Mouse (Mus musculus): ENCODE data around the gene Ceacam1. TPM values are rescaled to one million over a fixed set of nuclear protein-coding genes. Genes with fewer than 3 reads are reported as not detected.

The Ceacam1 gene
- total RNA-seq, 2 experiments from 2014 or later: 3.0 to 6.1 TPM

DNA sequence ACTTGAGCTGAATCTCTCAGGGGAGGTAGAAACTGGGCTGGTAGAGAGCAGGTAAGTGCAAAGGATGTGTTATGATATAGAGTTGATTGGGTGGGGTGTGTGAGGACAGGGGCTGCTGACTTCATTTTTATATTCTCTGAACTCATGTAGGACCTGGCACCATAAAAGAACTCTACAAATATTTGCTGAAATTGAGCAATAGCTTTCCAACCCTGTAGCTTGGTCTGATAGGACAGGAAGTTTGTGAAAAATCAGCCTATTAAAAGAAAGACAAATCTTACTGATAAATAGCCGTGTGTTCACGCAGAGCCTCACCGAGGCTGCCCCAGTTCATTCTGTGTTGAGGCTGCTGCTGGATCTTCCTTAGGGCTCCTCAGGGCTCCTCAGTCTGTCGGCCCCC lies 57.5 kb downstream of the Ceacam1 start:
- no peak for DNase-seq
- intact Hi-C loops (cut with DNase I): loop anchor here (5.0 kb wide), 2 partner anchors 117 to 177 kb away; partner anchors contain the start of gene Ceacam2

DNA sequence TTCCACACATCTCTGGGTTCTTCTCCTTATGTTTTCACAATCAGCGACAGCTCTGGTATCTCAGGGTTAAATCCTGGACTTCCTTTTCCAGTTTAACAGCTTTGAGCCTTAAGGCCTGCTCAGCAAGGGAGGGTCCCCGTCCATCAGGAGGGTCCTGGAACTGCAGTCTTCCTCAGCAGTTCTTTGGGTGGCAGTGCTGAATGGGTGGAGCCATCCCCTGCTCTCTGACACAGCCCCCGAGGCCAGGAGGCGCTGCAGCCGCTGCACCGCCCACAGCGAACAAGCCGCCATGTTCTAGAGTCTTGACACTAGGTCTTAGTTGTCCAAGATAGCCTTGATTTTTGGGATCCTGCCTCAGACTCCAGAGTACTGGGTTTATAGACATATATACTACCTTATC lies 57.9 kb downstream of the Ceacam1 start:
- DNase-seq: no peak
- intact Hi-C loops (cut with DNase I): no loop called here

DNA sequence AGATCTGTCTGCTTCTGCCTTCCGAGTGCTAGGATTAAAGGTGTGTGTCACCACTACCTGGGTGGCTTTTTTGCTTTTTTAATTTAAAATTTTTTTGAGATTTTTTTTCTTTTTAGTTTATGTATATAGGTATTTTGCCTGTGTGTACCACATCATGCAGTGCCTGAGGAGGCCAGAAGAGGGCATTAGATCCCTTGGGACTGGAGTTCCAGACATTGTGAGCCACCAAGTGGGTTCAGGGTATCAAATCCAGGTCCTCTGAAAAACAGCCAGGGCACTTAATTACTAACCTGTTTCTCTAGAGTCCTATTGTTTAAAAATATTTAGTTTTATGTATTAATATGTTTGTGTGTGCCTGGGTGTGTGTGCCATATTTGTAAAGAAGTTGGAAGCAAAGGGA lies 59.8 kb downstream of the Ceacam1 start:
- intact Hi-C loops (cut with DNase I): no loop called here

DNA sequence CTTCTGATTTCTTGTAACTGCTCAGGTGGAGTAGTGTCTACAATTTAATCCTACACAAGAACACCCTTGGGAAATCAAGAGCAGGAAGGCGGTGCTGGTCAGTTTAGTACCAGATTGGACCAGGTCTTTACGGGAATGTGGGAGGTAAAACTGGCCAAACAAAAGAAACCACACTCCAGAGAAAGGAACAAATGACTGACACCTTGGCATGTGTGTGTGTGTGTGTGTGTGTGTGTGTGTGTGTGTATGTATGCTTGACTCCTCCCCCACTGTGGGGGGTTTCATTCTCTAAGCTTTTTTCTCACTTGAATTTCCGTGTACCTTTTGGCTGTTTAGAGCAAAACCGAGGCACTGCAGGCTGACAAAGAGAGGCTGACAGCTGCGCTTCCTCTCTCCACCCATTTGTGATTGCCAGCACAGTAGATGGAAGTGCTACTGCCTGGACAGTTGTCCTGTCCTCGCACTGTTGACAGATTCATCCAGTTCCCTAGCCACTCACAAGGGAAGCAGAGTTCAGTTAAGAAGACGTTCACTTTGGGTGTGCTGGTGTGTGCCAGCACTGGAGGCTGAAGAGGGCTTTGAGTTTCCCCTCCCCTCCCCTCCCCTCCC lies 64.5 kb downstream of the Ceacam1 start, which contains the start of gene Cxcl17:
Gene Cxcl17 (minus strand): TSS at position 54 of the 609 bp plus-strand sequence.
- intact Hi-C loops (cut with DNase I): no loop called here
- DNase-seq: no peak

More for the DNA sequence above, 59.8 kb downstream of the Ceacam1 start:
- no peak for DNase-seq

DNA sequence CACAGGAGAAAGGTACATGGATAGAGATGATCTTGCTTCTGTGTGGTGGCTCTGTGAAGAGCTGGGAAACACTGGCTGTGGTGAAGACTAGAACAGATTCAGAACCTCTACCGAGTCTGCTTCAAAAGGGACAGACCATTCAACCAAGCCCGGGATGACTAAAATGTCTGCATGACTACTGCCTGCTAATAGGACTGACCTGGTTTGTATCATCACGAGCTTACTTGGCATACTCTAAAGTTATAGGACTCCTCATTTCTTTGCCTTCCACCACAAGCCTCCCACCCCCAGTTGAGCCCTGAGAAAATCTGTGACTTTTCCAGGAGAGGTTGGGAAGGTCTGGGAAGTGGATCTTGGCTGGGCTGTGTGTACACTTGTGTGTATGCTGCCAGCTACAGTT lies 65.5 kb downstream of the Ceacam1 start:
- intact Hi-C loops (cut with DNase I): no loop called here
- DNase-seq: no peak

Other genes with a start within 250 kb of the Ceacam1 start
- gene Gsk3a, start 239.8 kb downstream of the Ceacam1 start, total RNA-seq (2021): 10 to 100 TPM; 64.0 to 69.6 TPM
- 1 to 10 TPM; 5.0 to 6.1 TPM for gene Erf, start 226.8 kb downstream of the Ceacam1 start, total RNA-seq (2021)
- gene Cic, start 209.9 kb downstream of the Ceacam1 start, total RNA-seq (2021): 10 to 100 TPM; 31.4 to 37.6 TPM
- 1 to 10 TPM in 1 of 2 experiments, under 1 TPM in 1; 0.86 to 1.3 TPM for gene Pafah1b3, start 179.6 kb downstream of the Ceacam1 start, total RNA-seq (2021)
- not detected for gene Prr19, start 176.2 kb downstream of the Ceacam1 start, total RNA-seq (2021)
- gene Tmem145, start 171.5 kb downstream of the Ceacam1 start, total RNA-seq (2021): not detected
- gene Megf8, start 160.4 kb downstream of the Ceacam1 start, total RNA-seq (2021): 10 to 100 TPM; 16.3 to 16.6 TPM
- not detected for gene Cnfn, start 107.9 kb downstream of the Ceacam1 start, total RNA-seq (2021)
- 10 to 100 TPM; 18.6 to 20.6 TPM for gene Lipe, start 78.9 kb downstream of the Ceacam1 start, total RNA-seq (2021)
- not detected for gene Cxcl17, start 64.7 kb downstream of the Ceacam1 start, total RNA-seq (2021)
- gene Ceacam2, start 62.3 kb upstream of the Ceacam1 start, total RNA-seq (2021): under 1 TPM; 0.64 to 0.79 TPM
- gene Erich4, start 138.3 kb upstream of the Ceacam1 start, total RNA-seq (2021): not detected
- gene Dmac2, start 141.8 kb upstream of the Ceacam1 start, total RNA-seq (2021): 10 to 100 TPM; 37.7 to 43.0 TPM
- 1 to 10 TPM; 1.0 to 1.8 TPM for gene B3gnt8, start 149.1 kb upstream of the Ceacam1 start, total RNA-seq (2021)
- gene Bckdha, start 181.4 kb upstream of the Ceacam1 start, total RNA-seq (2021): 100 to 1,000 TPM in 1 of 2 experiments, 10 to 100 TPM in 1; 97.3 to 106 TPM
- gene Exosc5, start 181.6 kb upstream of the Ceacam1 start, total RNA-seq (2021): 10 to 100 TPM; 20.3 to 23.2 TPM
- gene Tmem91, start 197.6 kb upstream of the Ceacam1 start, total RNA-seq (2021): not detected
- gene B9d2, start 203.2 kb upstream of the Ceacam1 start, total RNA-seq (2021): 1 to 10 TPM; 6.9 to 9.7 TPM
- gene Tgfb1, start 209.4 kb upstream of the Ceacam1 start, total RNA-seq (2021): 1 to 10 TPM; 6.0 to 6.2 TPM
- 10 to 100 TPM; 37.2 to 38.2 TPM for gene Ccdc97, start 241.5 kb upstream of the Ceacam1 start, total RNA-seq (2021)

Data from gastrocnemius, postnatal 36 days (tissue).